ENCODE assay signal across 28 mouse cellular contexts in the genomic region with DNA sequence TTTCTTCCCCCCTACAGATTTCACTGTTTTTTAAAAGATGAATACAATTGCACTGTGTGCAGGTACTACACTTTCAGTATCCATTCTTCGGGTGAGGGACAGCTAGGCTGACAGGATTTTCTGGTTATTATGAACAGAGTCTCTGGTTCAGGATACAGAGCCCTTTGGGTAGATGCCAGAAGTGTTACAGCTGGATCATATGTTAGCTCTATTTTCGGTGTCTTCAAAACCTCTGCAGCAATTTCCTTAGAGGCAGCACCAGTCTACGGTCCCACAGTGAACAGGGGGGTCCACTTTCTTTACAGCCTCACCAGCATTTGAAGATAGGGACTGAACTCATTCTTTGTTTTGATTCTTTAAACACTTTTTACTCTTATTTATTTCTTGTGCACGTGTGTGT. TPM values are rescaled to one million over a fixed set of nuclear protein-coding genes. Genes with fewer than 3 reads are reported as not detected.
DNase-seq lines count a peak whose midpoint lies in the region; ATAC-seq and TF ChIP-seq lines count a peak whose summit lies in the region.
"Had no signal": no experiment of that assay in that cellular context is flagged by ENCODE, and none has a peak within 500 bp of the region (broad histone marks: within the 10 kb centered on the region; RNA-seq: fewer than 3 reads in every experiment).

No protein-coding gene starts in this region.

- peak; percentile 70 for DNase-seq in embryonic facial prominence, embryonic 14.5 days (ENCODE audit: low spot score)
- no peak for DNase-seq in embryonic facial prominence, embryonic 10.5 days (ENCODE audit: low spot score)
- peak; percentile 78 for DNase-seq in heart, adult 11 months
- DNase-seq in heart, postnatal 36 days = no peak
- peak; percentile 16 for DNase-seq in lung, embryonic 14.5 days
- DNase-seq in lung, postnatal 25 days (ENCODE audit: low spot score) = no peak
- DNase-seq: adrenal gland, adult 8-10 months; adrenal gland, postnatal 14 days; adrenal gland, postnatal 36 days; B cell, adult 2 months; cerebellum, adult 11-12 months; cerebellum, adult 2 months; cerebellum, adult 9-10 months; cerebellum, postnatal 10 days; cerebellum, postnatal 25 days; forebrain, postnatal 0 days had no signal

- 46% methylated on average over 4 of the region's 4 CpGs for WGBS in embryonic facial prominence, embryonic 14.5 days
- WGBS in embryonic facial prominence, embryonic 10.5 days = 75% methylated on average over 4 of the region's 4 CpGs
- 48% methylated on average over 4 of the region's 4 CpGs for WGBS in lung, embryonic 14.5 days

- TF ChIP-seq CTCF in lung, embryonic 14.5 days (IDR thresholded peaks at IDR 0.05; ENCODE audit: low read depth) = no peak

- no peak overlapping the region for H3K9ac ChIP-seq in embryonic facial prominence, embryonic 14.5 days (ENCODE audit: low read depth, low read length)
- H3K9ac ChIP-seq in lung, embryonic 14.5 days = no peak overlapping the region
- H3K9ac ChIP-seq: embryonic facial prominence, embryonic 13.5 days; forebrain, embryonic 13.5 days; forebrain, embryonic 15.5 days; forebrain, postnatal 0 days had no signal

- ATAC-seq in embryonic facial prominence, embryonic 14.5 days (ENCODE audit: low read depth) = no peak
- ATAC-seq in lung, embryonic 14.5 days (ENCODE audit: insufficient read depth) = no peak
- ATAC-seq: activated CD4-positive, CD25-positive, alpha-beta regulatory T cell, adult 4 months; CD4-positive, CD25-positive, alpha-beta regulatory T cell, adult 4 months; forebrain, embryonic 13.5 days; forebrain, embryonic 15.5 days; forebrain, postnatal 0 days; Patski had no signal

- no peak overlapping the region for H3K27ac ChIP-seq in embryonic facial prominence, embryonic 14.5 days (replicated peaks; ENCODE audit: low read depth, low read length)
- H3K27ac ChIP-seq in embryonic facial prominence, embryonic 10.5 days (replicated peaks) = no peak overlapping the region
- H3K27ac ChIP-seq in lung, embryonic 14.5 days (ENCODE audit: low read depth) = no peak overlapping the region
- H3K27ac ChIP-seq: embryonic facial prominence, embryonic 13.5 days; forebrain, embryonic 13.5 days; forebrain, embryonic 15.5 days had no signal

- no peak overlapping the region for H3K4me3 ChIP-seq in embryonic facial prominence, embryonic 14.5 days (ENCODE audit: low read depth, low read length)
- no peak overlapping the region for H3K4me3 ChIP-seq in embryonic facial prominence, embryonic 10.5 days
- no peak overlapping the region for H3K4me3 ChIP-seq in lung, embryonic 14.5 days (ENCODE audit: low read depth, low read length)
- H3K4me3 ChIP-seq: embryonic facial prominence, embryonic 13.5 days; forebrain, embryonic 13.5 days; forebrain, embryonic 15.5 days had no signal

- no peak overlapping the region for H3K4me2 ChIP-seq in embryonic facial prominence, embryonic 14.5 days (ENCODE audit: low read depth, low read length)
- no peak overlapping the region for H3K4me2 ChIP-seq in lung, embryonic 14.5 days
- H3K4me2 ChIP-seq: embryonic facial prominence, embryonic 13.5 days; forebrain, embryonic 13.5 days; forebrain, embryonic 15.5 days had no signal

- H3K4me1 ChIP-seq in embryonic facial prominence, embryonic 14.5 days (ENCODE audit: control insufficient read depth, insufficient read depth, low read length) = no peaks in the 10 kb centered on the region
- peaks cover 16% of the 10 kb centered on the region for H3K4me1 ChIP-seq in embryonic facial prominence, embryonic 10.5 days
- 0 out of 2 replicates have a peak, but pooled peaks cover 3% of the 10 kb centered on the region for H3K4me1 ChIP-seq in lung, embryonic 14.5 days (ENCODE audit: insufficient read depth)

- H3K36me3 ChIP-seq in embryonic facial prominence, embryonic 14.5 days (ENCODE audit: control insufficient read depth, insufficient read depth, low read length) = no peaks in the 10 kb centered on the region
- H3K36me3 ChIP-seq in embryonic facial prominence, embryonic 10.5 days (replicated peaks) = no peaks in the 10 kb centered on the region
- no peaks in the 10 kb centered on the region for H3K36me3 ChIP-seq in lung, embryonic 14.5 days (ENCODE audit: insufficient read depth)
- H3K36me3 ChIP-seq: embryonic facial prominence, embryonic 13.5 days; forebrain, embryonic 15.5 days; G1E had no signal

- H3K27me3 ChIP-seq in embryonic facial prominence, embryonic 14.5 days (replicated peaks; ENCODE audit: control insufficient read depth, insufficient read depth, low read length) = 0 out of 2 replicates have a peak, but pooled peaks cover 6% of the 10 kb centered on the region
- peaks cover 10% of the 10 kb centered on the region for H3K27me3 ChIP-seq in embryonic facial prominence, embryonic 10.5 days (replicated peaks; ENCODE audit: low read depth, poor library complexity, severe bottlenecking)
- H3K27me3 ChIP-seq in lung, embryonic 14.5 days (ENCODE audit: insufficient read depth, low read length) = 0 out of 2 replicates have a peak, but pooled peaks cover under 1% of the 10 kb centered on the region
- H3K27me3 ChIP-seq: forebrain, embryonic 15.5 days had no signal

- intact Hi-C loops in heart, postnatal 36 days (cut with DNase I) = no loop called here

- no peaks in the 10 kb centered on the region for H3K9me3 ChIP-seq in embryonic facial prominence, embryonic 14.5 days (ENCODE audit: control insufficient read depth, low read length)
- H3K9me3 ChIP-seq in embryonic facial prominence, embryonic 10.5 days = no peaks in the 10 kb centered on the region
- no peaks in the 10 kb centered on the region for H3K9me3 ChIP-seq in lung, embryonic 14.5 days (ENCODE audit: low read depth, low read length)
- H3K9me3 ChIP-seq: embryonic facial prominence, embryonic 13.5 days; forebrain, embryonic 13.5 days; forebrain, embryonic 15.5 days; G1E had no signal

RNA-seq across cellular contexts. Expression of gene Olfr288, which starts 10.9 kb away (rescaled TPM):
- not detected in 2 replicates for polyA plus RNA-seq in embryonic facial prominence, embryonic 14.5 days (2014; fragmentation: Nextera tagmentation; extraction: Ambion mirVana)
- polyA plus RNA-seq in embryonic facial prominence, embryonic 10.5 days (2016; fragmentation: Nextera tagmentation; extraction: Ambion mirVana) = not detected in 2 replicates
- total RNA-seq in heart, postnatal 36 days (2021) = not detected
- polyA plus RNA-seq in lung, embryonic 14.5 days (2014; fragmentation: Nextera tagmentation; extraction: Ambion mirVana) = not detected in 2 replicates
- total RNA-seq: adrenal gland, adult 18-20 months; adrenal gland, adult 8-10 months; adrenal gland, postnatal 14 days; adrenal gland, postnatal 36 days; CH12.LX; forebrain, postnatal 0 days; G1E had no signal
- polyA plus RNA-seq: activated CD4-positive, CD25-positive, alpha-beta regulatory T cell, adult 4 months; CD4-positive, CD25-positive, alpha-beta regulatory T cell, adult 4 months; embryonic facial prominence, embryonic 11.5 days; embryonic facial prominence, embryonic 13.5 days; forebrain, embryonic 11.5 days; forebrain, embryonic 13.5 days; forebrain, embryonic 15.5 days; forebrain, postnatal 0 days; G1E; Patski had no signal

RNA-seq across cellular contexts. Expression of gene Ccdc184, which starts 17.5 kb away (rescaled TPM):
- 2.0 and 2.5 TPM in 2 replicates for polyA plus RNA-seq in embryonic facial prominence, embryonic 14.5 days (2014; fragmentation: Nextera tagmentation; extraction: Ambion mirVana)
- 2.1 and 2.5 TPM in 2 replicates for polyA plus RNA-seq in embryonic facial prominence, embryonic 10.5 days (2016; fragmentation: Nextera tagmentation; extraction: Ambion mirVana)
- total RNA-seq in heart, postnatal 36 days (2021) = 1 to 10 TPM in 1 of 2 experiments, under 1 TPM in 1; 0.60 to 1.0 TPM
- polyA plus RNA-seq in lung, embryonic 14.5 days (2014; fragmentation: Nextera tagmentation; extraction: Ambion mirVana) = 0.14 TPM in 1 of 2 replicates, not detected in the other
- total RNA-seq: G1E had no signal
- polyA plus RNA-seq: G1E, Patski had no signal

RNA-seq across cellular contexts. Expression of gene Asb8, which starts 19.0 kb away (rescaled TPM):
- polyA plus RNA-seq in embryonic facial prominence, embryonic 14.5 days (2014; fragmentation: Nextera tagmentation; extraction: Ambion mirVana) = 58.4 and 62.5 TPM in 2 replicates
- 38.0 and 43.2 TPM in 2 replicates for polyA plus RNA-seq in embryonic facial prominence, embryonic 10.5 days (2016; fragmentation: Nextera tagmentation; extraction: Ambion mirVana)
- 100 to 1,000 TPM in 1 of 2 experiments, 10 to 100 TPM in 1; 98.7 to 109 TPM for total RNA-seq in heart, postnatal 36 days (2021)
- 47.4 and 48.7 TPM in 2 replicates for polyA plus RNA-seq in lung, embryonic 14.5 days (2014; fragmentation: Nextera tagmentation; extraction: Ambion mirVana)

RNA-seq across cellular contexts. Expression of gene Gm44579, which starts 36.3 kb away (rescaled TPM):
- polyA plus RNA-seq in embryonic facial prominence, embryonic 14.5 days (2014; fragmentation: Nextera tagmentation; extraction: Ambion mirVana) = not detected in 2 replicates
- not detected in 2 replicates for polyA plus RNA-seq in embryonic facial prominence, embryonic 10.5 days (2016; fragmentation: Nextera tagmentation; extraction: Ambion mirVana)
- total RNA-seq in heart, postnatal 36 days (2021) = not detected
- polyA plus RNA-seq in lung, embryonic 14.5 days (2014; fragmentation: Nextera tagmentation; extraction: Ambion mirVana) = not detected in 2 replicates
- total RNA-seq: adrenal gland, adult 18-20 months; adrenal gland, adult 8-10 months; adrenal gland, postnatal 14 days; adrenal gland, postnatal 36 days; CH12.LX had no signal
- polyA plus RNA-seq: activated CD4-positive, CD25-positive, alpha-beta regulatory T cell, adult 4 months; CD4-positive, CD25-positive, alpha-beta regulatory T cell, adult 4 months; cerebellum, adult 2 months; cortical plate, adult 2 months; embryonic facial prominence, embryonic 11.5 days; embryonic facial prominence, embryonic 13.5 days; forebrain, embryonic 11.5 days; forebrain, embryonic 13.5 days; forebrain, embryonic 15.5 days; G1E; Patski had no signal

RNA-seq across cellular contexts. Expression of gene Olfr287, which starts 36.4 kb away (rescaled TPM):
- polyA plus RNA-seq in embryonic facial prominence, embryonic 14.5 days (2014; fragmentation: Nextera tagmentation; extraction: Ambion mirVana) = not detected in 2 replicates
- not detected in 2 replicates for polyA plus RNA-seq in embryonic facial prominence, embryonic 10.5 days (2016; fragmentation: Nextera tagmentation; extraction: Ambion mirVana)
- total RNA-seq in heart, postnatal 36 days (2021) = not detected
- polyA plus RNA-seq in lung, embryonic 14.5 days (2014; fragmentation: Nextera tagmentation; extraction: Ambion mirVana) = not detected in 2 replicates
- total RNA-seq: adrenal gland, adult 18-20 months; adrenal gland, postnatal 14 days; adrenal gland, postnatal 36 days; CH12.LX; G1E had no signal
- polyA plus RNA-seq: activated CD4-positive, CD25-positive, alpha-beta regulatory T cell, adult 4 months; CD4-positive, CD25-positive, alpha-beta regulatory T cell, adult 4 months; embryonic facial prominence, embryonic 11.5 days; embryonic facial prominence, embryonic 13.5 days; forebrain, embryonic 11.5 days; forebrain, embryonic 13.5 days; forebrain, embryonic 15.5 days; G1E; Patski had no signal

Comparison
In these comparisons a context has a peak if more than half of its experiments do, and no peak if none do; other contexts are left out.
1. DNase-seq: peak in embryonic facial prominence, embryonic 14.5 days (single experiment), heart, adult 11 months (single experiment) and lung, embryonic 14.5 days (single experiment); none in embryonic facial prominence, embryonic 10.5 days (single experiment), heart, postnatal 36 days (0 of 2) and lung, postnatal 25 days (single experiment).